Comparison of ENCODE assay signal across 8 mouse cellular contexts in genomic region chr19:10714682-10715475, GRCm38 (mm10). TPM values are rescaled to one million over a fixed set of nuclear protein-coding genes. Genes with fewer than 3 reads are reported as not detected.
DNase-seq lines count a peak whose midpoint lies in the region; ATAC-seq and TF ChIP-seq lines count a peak whose summit lies in the region.

No protein-coding gene starts in this region.

- H3K4me1 ChIP-seq in CH12.LX (ENCODE audit: control insufficient read depth in 1 of 2, insufficient read depth in 2 of 2), result peaks cover 0 to 20% of the 10 kb centered on the region in 2 experiments; a peak in 1 of 4 replicates

- TF ChIP-seq POLR2A in CH12.LX (IDR thresholded peaks at IDR 0.05; ENCODE audit: low read depth, low read length), result no peak

- peak; percentile 89 for TF ChIP-seq RAD21 in CH12.LX (IDR thresholded peaks at IDR 0.05; ENCODE audit: low read depth, low read length)

- TF ChIP-seq EP300 in CH12.LX (IDR thresholded peaks at IDR 0.05; ENCODE audit: low read length), result no peak

- no peaks in the 10 kb centered on the region for H3K79me2 ChIP-seq in CH12.LX (replicated peaks; ENCODE audit: control insufficient read depth, extremely low read depth, insufficient read depth, poor library complexity, severe bottlenecking)

- H3K27me3 ChIP-seq in CH12.LX (replicated peaks), result no peaks in the 10 kb centered on the region

- in situ Hi-C loops in CH12.LX (cut with MboI; ENCODE audit: low pct_ligation_motif_present, low pct_unique_long_range_greater_than_20kb, low sequenced_read_pairs), result no loop called here

- no peaks in the 10 kb centered on the region for H3K9me3 ChIP-seq in CH12.LX (replicated peaks; ENCODE audit: low read length)

- dilution Hi-C loops in CH12.LX (cut with MboI; ENCODE audit: extremely low pct_ligation_motif_present, extremely low pct_unique_long_range_greater_than_20kb, low sequenced_read_pairs), result no loop called here

- no peak overlapping the region for H3K9ac ChIP-seq in CH12.LX (ENCODE audit: insufficient read depth, low read depth)

- peak; percentile 41 to 94; a peak in 3 of 4 replicates for TF ChIP-seq CTCF in CH12.LX (conservative IDR thresholded peaks at IDR 0.05 in 1 of 2, IDR thresholded peaks at IDR 0.05 in 1 of 2; ENCODE audit: low read depth in 2 of 2, low read length in 2 of 2)
- peak; percentile 78 for TF ChIP-seq CTCF in layer of hippocampus, adult 2 months (conservative IDR thresholded peaks at IDR 0.05)

- peaks cover 38 to 94% of the 10 kb centered on the region in 2 experiments for H3K36me3 ChIP-seq in CH12.LX (replicated peaks in 1 of 2; ENCODE audit: control insufficient read depth in 1 of 2, insufficient read depth in 1 of 2, low read length in 1 of 2)

- H3K27ac ChIP-seq in CH12.LX (ENCODE audit: insufficient read depth, low read depth), result no peak overlapping the region
- peak overlapping the region; percentile 19; the same call in 1 of the 2 replicates for H3K27ac ChIP-seq in layer of hippocampus, adult 2 months

- ATAC-seq in activated CD4-positive, CD25-positive, alpha-beta regulatory T cell, adult 4 months, result peak; percentile 53

- intact Hi-C loops in heart, postnatal 10 days (cut with DNase I), result loop anchor here (1.0 to 5.0 kb wide), 4 partner anchors 67 to 262 kb away; no protein-coding TSS in a partner anchor

- no peak overlapping the region for H3K4me2 ChIP-seq in CH12.LX (ENCODE audit: insufficient read depth, low read depth, poor library complexity, severe bottlenecking)

- H3K4me3 ChIP-seq in CH12.LX (replicated peaks in 1 of 3; ENCODE audit: low read depth in 2 of 3, low read length in 2 of 3, poor library complexity in 1 of 3), result no peak overlapping the region
- no peak overlapping the region for H3K4me3 ChIP-seq in layer of hippocampus, adult 2 months

- DNase-seq in CH12.LX (ENCODE audit: extremely low read depth), result peak; percentile 80
- DNase-seq in embryo, embryonic 11 days, result peak; percentile 78
- peak; percentile 78 to 88 for DNase-seq in heart, postnatal 10 days
- DNase-seq in layer of hippocampus, adult 2 months (ENCODE audit: low spot score in 2 of 2), result peak; percentile 78 to 87
- peak; percentile 79 for DNase-seq in lung, postnatal 10 days
- DNase-seq in right cerebral cortex, postnatal 14 days, result peak; percentile 84
- DNase-seq in yolk sac, embryonic 10.5 days (ENCODE audit: low spot score), result peak; percentile 54

TF ChIP-seq in CH12.LX, 34 proteins besides CTCF, POLR2A, EP300 and RAD21:
- TF ChIP-seq SMC3 (IDR thresholded peaks at IDR 0.05; ENCODE audit: low read depth, low read length), result peak; percentile 97
- no peak for TF ChIP-seq TCF12 (IDR thresholded peaks at IDR 0.05; ENCODE audit: low read depth, low read length)
- no peak for TF ChIP-seq POLR2AphosphoS2 (IDR thresholded peaks at IDR 0.05; ENCODE audit: low read depth, low read length)
- no peak for TF ChIP-seq UBTF (IDR thresholded peaks at IDR 0.05; ENCODE audit: low read depth, low read length)
- TF ChIP-seq ZC3H11A (IDR thresholded peaks at IDR 0.05; ENCODE audit: low read depth, low read length), result peak; percentile 96
- no peak for TF ChIP-seq CHD1 (IDR thresholded peaks at IDR 0.05; ENCODE audit: low read depth, low read length)
- TF ChIP-seq NELFE (IDR thresholded peaks at IDR 0.05; ENCODE audit: low read depth, low read length), result peak; percentile 13; the same call in 1 of the 2 replicates
- TF ChIP-seq TBP (conservative IDR thresholded peaks at IDR 0.05; ENCODE audit: low read depth, low read length), result no peak
- no peak for TF ChIP-seq USF1 (IDR thresholded peaks at IDR 0.05; ENCODE audit: low read depth, low read length)

RNA-seq across cellular contexts. Expression of gene Cd5, which starts 23.9 kb away (rescaled TPM):
- total RNA-seq in CH12.LX (2012; rRNA removed) (8.7 and 9.9 TPM in 2 replicates), CH12.LX (2014; rRNA removed) (17.7 and 20.7 TPM in 2 replicates)
- 46.8 and 51.4 TPM in 2 replicates for polyA plus RNA-seq in CH12.LX (2012; ENCODE audit: insufficient read length, low read depth)
- polyA plus RNA-seq in activated CD4-positive, CD25-positive, alpha-beta regulatory T cell, adult 4 months (2017; shearing (Covaris generic)), result 100 to 1,000 TPM; 406 to 482 TPM
- 1 to 10 TPM in 1 of 2 experiments, under 1 TPM in 1; 0.87 to 1.1 TPM for total RNA-seq in heart, postnatal 10 days (2021)
- total RNA-seq in layer of hippocampus, adult 2 months (2021), result not detected

RNA-seq across cellular contexts. Expression of gene Vps37c, which starts 26.3 kb away (rescaled TPM):
- total RNA-seq in CH12.LX (2012; rRNA removed), result 9.5 and 10.8 TPM in 2 replicates
- 4.9 and 6.2 TPM in 2 replicates for total RNA-seq in CH12.LX (2014; rRNA removed)
- 13.0 and 13.4 TPM in 2 replicates for polyA plus RNA-seq in CH12.LX (2012; ENCODE audit: insufficient read length, low read depth)
- 10 to 100 TPM; 11.1 to 13.2 TPM for polyA plus RNA-seq in activated CD4-positive, CD25-positive, alpha-beta regulatory T cell, adult 4 months (2017; shearing (Covaris generic))
- total RNA-seq in heart, postnatal 10 days (2021), result 10 to 100 TPM; 23.3 to 27.1 TPM
- total RNA-seq in layer of hippocampus, adult 2 months (2021), result 10 to 100 TPM; 21.7 to 22.4 TPM

RNA-seq across cellular contexts. Expression of gene Pga5, which starts 37.0 kb away (rescaled TPM):
- 0.08 TPM in 1 of 2 replicates, not detected in the other for total RNA-seq in CH12.LX (2012; rRNA removed)
- not detected in 2 replicates for total RNA-seq in CH12.LX (2014; rRNA removed)
- not detected in 2 replicates for polyA plus RNA-seq in CH12.LX (2012; ENCODE audit: insufficient read length, low read depth)
- not detected for polyA plus RNA-seq in activated CD4-positive, CD25-positive, alpha-beta regulatory T cell, adult 4 months (2017; shearing (Covaris generic))
- not detected for total RNA-seq in heart, postnatal 10 days (2021)
- total RNA-seq in layer of hippocampus, adult 2 months (2021), result not detected

Comparison
In these comparisons a context has a peak if more than half of its experiments do, and no peak if none do; other contexts are left out.
1. RNA of gene Cd5, which starts 23.9 kb away (total RNA-seq): 8.7 to 20.7 TPM in CH12.LX; 0.87 to 1.1 TPM in heart, postnatal 10 days and not detected in layer of hippocampus, adult 2 months; every median in the first group is over 4 times any median in the second.
2. Peak in every context shown above with its lines, with median percentiles within 50 percentile points of each other: DNase-seq.